Mouse (Mus musculus) cerebellum, postnatal 4 days (tissue): Measurements from ENCODE around the gene Dab1.
A peak's percentile ranks its signal among the peaks of the same experiment; 100 is the strongest.

Source experiments
- DNase-seq, 2 experiments: peaks; one replicate each; pipeline ENCODE4 v3.0.0; 2022; ENCODE audit warnings: low spot score in 2 of 2, mixed read lengths in 1 of 2

Dab1 gene

GRCm38 (mm10) chr4:104587826-104588225, 968.7 kb downstream of the Dab1 start:
- DNase-seq, result no peak

- DNase-seq, result no peak
These were observed 977.8 kb downstream of the Dab1 start for GRCm38 (mm10) chr4:104596936-104597335.

GRCm38 (mm10) chr4:104597490-104598465, 978.6 kb downstream of the Dab1 start:
- DNase-seq, result no peak

- DNase-seq, result no peak
These were observed 983.6 kb downstream of the Dab1 start for GRCm38 (mm10) chr4:104602804-104603203.

GRCm38 (mm10) chr4:104604298-104604697, 985.1 kb downstream of the Dab1 start:
- no peak for DNase-seq

- no peak for DNase-seq
These were observed 987.7 kb downstream of the Dab1 start for GRCm38 (mm10) chr4:104606881-104607280.

GRCm38 (mm10) chr4:104607636-104608035, 988.5 kb downstream of the Dab1 start:
- DNase-seq, result no peak

- DNase-seq, result no peak
These were observed 1000.3 kb downstream of the Dab1 start for GRCm38 (mm10) chr4:104619452-104619851.

GRCm38 (mm10) chr4:104625316-104625715, 1006.2 kb downstream of the Dab1 start:
- no peak for DNase-seq

GRCm38 (mm10) chr4:104628708-104629107, 1009.5 kb downstream of the Dab1 start:
- no peak for DNase-seq

GRCm38 (mm10) chr4:104637016-104637415, 1017.9 kb downstream of the Dab1 start:
- DNase-seq, result no peak

- DNase-seq, result no peak
These were observed 1021.5 kb downstream of the Dab1 start for GRCm38 (mm10) chr4:104640617-104641016.

GRCm38 (mm10) chr4:104642761-104643469, 1023.8 kb downstream of the Dab1 start:
- DNase-seq, result peak in 1 of 2 experiments; percentile 47

- DNase-seq, result peak in 1 of 2 experiments; percentile 16
These were observed 1024.6 kb downstream of the Dab1 start for GRCm38 (mm10) chr4:104643534-104644356.

GRCm38 (mm10) chr4:104644357-104644630, 1025.1 kb downstream of the Dab1 start:
- no peak for DNase-seq

- DNase-seq, result no peak
These were observed 1025.7 kb downstream of the Dab1 start for GRCm38 (mm10) chr4:104644862-104645261.

- no peak for DNase-seq
These were observed 1032.6 kb downstream of the Dab1 start for GRCm38 (mm10) chr4:104651761-104652160.

- DNase-seq, result no peak
These were observed 1037.6 kb downstream of the Dab1 start for GRCm38 (mm10) chr4:104656728-104657127.

GRCm38 (mm10) chr4:104662841-104663614, 1043.9 kb downstream of the Dab1 start:
- DNase-seq, result no peak

- peak; percentile 40 to 69 for DNase-seq
These were observed 1046.4 kb downstream of the Dab1 start for GRCm38 (mm10) chr4:104665553-104665952.
